Mouse (Mus musculus) megakaryocyte, adult 5-6 weeks (primary cell): Measurements from ENCODE around the gene Rpgrip1l. TPM values are rescaled to one million over a fixed set of nuclear protein-coding genes. Genes with fewer than 3 reads are reported as not detected.

Source experiments
- ATAC-seq: 2 replicates; pipeline ENCODE4 v1.8.0; 2016; ENCODE audit warnings: mild to moderate bottlenecking, inconsistent platforms; ENCODE audit not compliant: poor library complexity, severe bottlenecking
- total RNA-seq, 2 experiments: library from RNA; stranded (forward) in 1 of 2; stranded (reverse) in 1 of 2; fragments of 153-499, 151-499 nt in 1 of 2; fragments of 221-1000, 200-1000 nt in 1 of 2; gene quantifications; 2 replicates each; pipeline versions ENCODE4 v1.2.3 to v1.2.4; 2015 to 2017

Gene Rpgrip1l
- total RNA-seq, 2 experiments from 2014 or later: 3.5 to 3.9 TPM

DNA sequence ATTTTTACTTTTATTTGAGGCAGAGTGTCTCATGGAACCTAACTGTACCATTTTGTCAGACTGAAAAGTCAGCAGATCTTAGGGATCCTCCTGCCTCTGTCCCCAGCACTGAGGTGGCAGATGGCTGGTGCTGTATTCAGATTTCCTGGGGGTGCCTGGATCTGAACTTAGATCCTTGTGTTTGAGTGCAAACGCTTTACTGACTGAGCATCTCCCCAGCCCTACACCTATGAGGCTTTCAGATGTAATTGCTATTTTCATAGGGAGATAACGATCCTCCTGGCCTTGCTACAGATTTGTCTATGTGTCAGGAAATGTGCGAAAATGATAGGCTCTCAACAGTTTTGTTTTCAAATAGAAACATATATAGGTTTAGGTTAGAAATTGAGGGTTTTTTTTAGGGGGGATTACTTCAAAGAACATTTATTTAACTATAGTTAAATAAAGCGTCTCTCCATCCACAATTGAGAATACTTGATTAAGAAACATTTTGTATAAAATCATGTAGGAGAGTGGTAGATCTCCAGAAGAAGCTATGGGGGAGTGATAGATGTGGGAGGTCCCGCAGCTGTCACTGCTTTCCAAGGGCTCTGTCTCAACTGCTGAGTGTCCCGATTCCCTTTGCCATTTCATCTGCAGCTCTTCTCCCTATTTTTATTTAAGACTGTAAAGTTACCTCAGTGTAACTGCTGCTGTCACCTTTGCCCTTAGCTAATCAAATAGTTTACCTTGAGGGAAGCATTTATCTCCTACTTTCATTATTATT lies 25.5 kb upstream of the Rpgrip1l start:
- ATAC-seq: no peak

DNA sequence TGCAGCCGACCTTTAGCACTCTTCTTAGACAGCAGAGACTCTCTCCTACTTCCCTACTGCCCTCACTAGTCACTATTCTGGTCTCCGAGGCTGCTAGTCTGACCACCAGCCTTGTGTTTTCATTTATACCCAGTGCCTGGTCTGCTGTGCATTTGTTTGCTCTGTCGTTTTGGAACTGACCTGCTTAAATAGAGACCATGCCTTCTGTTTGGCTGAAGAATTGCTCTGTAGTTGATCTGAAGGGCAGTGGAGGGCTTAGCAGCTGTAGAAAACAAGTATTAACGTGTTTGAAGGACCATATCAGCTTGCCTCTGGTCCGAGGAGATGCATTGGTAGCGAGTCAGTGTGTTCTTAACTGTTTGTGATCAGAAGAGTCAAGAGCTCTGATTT lies 16.4 kb upstream of the Rpgrip1l start:
- ATAC-seq: no peak

DNA sequence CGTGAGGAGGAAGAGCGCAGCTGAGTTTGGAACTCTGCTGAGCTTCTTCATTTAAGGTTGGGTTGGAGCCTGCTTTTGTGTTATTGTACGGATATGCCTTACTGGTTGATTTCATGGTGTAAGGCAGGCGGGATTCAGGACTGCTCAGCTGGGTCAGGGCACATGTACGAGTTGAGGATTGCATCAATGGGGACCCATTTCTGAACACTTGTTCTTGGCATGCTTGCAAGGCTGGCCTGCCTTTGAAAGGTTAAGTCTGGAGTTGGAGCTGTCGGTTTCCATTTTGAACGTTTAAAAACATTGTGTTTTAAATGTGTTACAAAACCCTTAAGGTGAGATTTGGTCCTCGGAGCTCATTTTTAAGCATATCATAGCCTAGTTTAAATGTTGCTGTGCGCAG lies 16.0 kb upstream of the Rpgrip1l start:
- no peak for ATAC-seq

DNA sequence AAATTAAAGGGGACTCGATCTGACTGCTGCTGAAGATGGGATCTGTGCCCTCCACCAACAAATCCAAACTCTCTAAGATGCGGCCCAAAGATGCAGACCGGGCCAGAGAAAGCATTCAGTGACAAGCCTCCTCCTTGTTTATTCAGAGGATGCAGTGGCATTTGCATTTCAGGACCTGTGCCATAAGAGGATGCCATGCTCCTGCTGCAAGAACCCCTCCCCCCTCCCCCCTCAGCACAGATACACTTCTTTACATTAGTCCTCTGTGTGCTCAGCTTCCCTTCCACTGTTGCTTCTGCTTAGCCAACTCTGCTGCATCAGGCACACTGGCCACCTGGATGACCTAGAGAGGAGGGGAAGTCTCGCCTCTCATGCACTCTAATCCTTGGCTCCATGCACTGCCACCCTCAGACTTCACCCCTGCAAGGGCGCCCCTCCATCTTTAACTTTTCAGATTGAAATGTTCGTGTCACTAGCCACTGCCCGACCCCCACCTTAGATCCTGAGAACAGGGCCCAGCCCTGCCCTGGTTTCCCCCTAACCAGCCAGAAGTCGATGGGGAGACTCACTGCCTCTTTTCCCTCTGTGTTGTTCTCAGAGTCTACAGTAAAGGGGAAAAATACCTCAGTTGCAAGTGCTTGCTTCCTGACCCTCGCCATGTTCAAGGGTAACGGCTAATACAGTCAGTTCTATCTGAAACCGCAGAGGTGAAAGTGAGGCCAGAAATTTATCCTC lies 14.6 kb upstream of the Rpgrip1l start:
- no peak for ATAC-seq

DNA sequence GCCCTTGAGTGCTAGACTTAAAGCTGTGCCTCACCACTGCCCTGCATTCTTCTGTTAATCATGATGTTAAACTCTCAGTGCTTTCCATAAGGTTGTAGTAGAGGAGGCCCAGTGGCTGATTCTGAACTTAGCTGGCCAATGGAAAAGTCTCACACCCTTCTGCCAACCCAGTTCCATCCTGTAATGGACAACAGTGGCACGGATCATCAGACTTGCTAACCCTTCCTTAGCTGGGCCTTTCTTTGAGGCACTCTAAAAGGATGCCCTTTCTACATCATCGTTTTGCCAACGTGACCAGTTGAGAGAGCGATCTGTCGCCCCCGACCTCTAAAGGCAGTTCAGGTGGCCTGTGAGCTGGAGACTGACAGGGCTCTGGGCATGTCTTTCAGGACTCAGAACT lies 13.9 kb upstream of the Rpgrip1l start:
- ATAC-seq: no peak

DNA sequence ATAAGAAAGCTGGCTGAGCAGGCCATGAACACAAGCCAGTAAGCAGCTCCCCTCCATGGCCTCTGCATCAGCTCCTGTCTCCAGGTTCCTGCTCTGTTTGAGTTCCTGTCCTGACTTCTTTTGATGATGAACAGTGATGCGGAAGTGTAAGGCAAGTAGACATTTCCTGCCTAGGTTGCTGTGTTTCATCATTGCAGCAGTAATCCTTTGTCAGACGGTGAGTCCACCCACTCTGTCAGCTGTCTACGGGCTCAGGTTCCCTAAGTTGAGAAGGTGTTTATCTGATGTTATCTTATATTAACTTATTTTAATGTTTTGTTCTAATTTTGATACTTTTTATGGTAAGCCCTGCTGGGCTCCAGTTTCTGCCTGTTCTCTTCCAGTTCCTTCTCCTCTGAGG lies 13.0 kb upstream of the Rpgrip1l start:
- peak; percentile 95 for ATAC-seq

DNA sequence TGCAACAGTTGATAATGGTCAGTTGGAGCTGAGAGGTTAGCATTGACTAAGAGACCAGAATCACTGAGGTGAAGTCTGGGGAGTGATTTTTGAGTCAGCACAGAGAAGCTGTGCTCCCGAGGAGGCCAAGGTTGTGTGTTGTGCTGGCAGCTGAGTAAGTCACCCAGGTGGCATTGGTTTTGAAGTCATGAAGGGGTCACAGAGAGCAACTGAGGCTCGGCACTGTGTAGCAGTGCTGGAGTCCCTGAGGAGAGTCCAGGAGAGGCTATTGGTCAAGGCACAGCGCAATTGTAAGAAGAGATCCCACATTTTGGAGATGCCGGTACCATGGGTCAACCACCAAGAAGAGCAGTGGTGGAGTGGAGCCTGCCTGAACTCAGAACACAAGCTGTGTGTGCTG lies 11.9 kb upstream of the Rpgrip1l start:
- no peak for ATAC-seq

DNA sequence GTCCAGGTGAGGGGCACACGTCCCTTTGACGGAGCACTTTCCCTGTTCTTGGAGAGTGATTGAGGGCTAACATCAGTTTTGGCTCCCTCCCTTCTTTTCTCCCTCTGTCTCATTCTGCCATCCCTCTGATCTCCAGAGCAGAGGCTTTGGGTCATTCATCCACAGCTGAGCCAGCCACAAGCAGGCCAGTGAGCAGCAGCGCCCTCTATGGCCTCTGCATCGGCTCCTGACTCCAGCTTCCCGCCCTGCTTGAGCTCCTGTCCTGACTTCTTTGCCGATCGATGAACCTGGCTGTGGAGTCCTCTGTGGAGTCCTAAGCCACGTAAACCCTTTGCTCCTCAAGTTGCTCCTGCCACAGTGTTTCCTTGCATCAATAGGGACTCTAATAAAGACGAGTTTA lies 11.2 kb upstream of the Rpgrip1l start:
- ATAC-seq: no peak

DNA sequence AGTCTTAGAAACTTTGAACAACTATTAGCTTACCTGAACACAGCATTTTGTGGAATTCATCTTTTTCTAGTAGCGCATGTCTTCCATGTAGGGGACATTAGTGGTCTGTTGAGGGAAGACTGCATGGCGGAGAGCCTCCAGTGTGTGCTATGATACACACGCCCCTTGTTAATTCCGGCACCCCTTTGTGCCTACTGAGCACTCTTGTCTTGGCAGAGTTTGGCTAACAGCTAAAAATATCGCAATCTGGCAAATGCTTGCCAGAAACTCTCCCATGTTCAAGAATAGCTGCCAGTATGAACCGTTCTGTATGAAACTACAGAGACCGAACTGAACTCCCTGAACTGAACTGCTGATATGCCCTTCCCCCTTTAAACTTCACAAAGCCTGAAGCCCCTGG lies 10.4 kb upstream of the Rpgrip1l start:
- no peak for ATAC-seq

DNA sequence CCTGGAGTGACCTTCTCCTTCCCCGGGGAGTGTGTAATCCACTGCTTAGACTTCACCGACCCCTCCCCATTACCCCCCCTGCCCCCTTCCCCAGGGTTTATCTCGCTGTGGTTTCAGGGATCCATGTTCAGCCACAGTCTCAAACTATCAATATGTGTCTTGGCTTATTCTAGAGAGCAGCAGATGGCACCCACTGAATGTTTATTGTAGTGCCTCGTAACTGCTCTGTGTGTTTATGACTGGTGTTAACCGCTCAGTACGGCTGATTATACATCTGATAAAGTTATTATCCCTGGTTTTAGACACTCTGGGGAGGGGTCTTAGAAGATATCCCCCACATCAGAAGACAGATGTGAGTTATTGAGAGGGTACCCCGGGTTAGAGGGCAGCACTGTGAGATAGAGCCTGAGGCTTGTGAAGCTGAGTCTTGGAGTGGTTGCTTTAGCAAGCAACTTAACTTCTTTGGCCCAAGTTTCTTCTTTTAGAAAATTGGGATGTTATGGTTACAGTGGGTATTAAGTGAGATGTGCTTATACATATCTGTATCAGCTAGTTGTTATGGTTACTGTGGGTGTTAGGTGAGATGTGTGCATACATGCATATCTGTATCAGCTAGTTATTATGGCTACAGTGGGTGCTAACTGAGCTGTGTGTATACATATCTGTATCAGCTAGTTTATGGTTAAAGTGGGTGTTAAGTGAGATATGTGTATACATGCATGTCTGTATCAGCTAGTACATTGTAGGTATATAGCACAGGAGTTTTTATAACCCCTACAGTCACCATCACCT lies 6.1 kb upstream of the Rpgrip1l start:
- no peak for ATAC-seq

DNA sequence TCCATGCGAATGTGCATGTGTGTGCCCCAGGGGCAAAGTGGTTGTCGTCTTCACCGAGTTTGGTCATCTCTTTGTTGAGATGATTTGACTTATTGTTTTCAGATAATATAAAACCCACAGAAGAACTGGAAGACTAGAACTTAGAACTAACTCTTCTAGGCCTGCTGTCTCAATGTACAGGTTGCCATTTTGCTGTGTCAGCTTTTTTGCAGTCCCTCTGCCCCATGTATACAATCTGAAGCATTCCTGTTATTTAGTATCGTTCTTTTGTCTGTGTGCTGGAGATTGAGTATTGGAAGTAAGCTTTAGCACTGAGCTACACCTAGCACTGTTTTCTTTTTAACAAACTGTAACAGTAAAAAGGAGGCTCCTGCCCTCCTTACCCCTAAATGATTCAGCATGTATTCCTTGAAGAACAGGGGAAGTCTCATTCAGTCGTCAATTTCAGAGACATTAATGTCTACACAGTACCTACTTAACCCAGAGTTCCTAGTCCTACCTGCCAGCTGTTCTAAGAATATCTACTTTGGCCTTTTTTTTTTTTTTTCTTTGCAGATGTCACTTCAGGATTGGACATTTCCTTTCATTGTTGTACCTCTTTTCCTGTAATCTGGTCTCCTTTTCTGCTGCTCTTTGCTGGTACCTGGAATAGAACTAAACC lies 4.6 kb upstream of the Rpgrip1l start:
- ATAC-seq: no peak

DNA sequence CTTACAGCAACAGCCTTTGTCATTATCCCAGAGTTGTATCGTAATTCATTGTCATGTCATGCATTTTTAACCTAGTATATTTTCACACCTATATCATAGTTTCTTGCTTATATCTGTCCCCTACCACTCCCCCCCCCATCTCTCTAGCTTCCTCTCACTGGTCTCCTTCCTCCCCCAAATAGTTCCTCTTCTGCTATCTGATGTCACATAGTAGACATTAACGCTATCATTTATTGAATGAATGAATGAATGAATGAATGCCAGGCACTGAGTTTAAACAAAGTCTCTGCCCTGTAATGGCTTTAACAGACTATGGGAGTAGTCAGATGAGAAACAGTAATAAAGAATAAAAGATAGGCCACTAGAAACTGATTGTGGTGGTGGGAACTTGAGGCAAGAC lies 720 bp downstream of the Rpgrip1l start:
- ATAC-seq: peak; percentile 38

DNA sequence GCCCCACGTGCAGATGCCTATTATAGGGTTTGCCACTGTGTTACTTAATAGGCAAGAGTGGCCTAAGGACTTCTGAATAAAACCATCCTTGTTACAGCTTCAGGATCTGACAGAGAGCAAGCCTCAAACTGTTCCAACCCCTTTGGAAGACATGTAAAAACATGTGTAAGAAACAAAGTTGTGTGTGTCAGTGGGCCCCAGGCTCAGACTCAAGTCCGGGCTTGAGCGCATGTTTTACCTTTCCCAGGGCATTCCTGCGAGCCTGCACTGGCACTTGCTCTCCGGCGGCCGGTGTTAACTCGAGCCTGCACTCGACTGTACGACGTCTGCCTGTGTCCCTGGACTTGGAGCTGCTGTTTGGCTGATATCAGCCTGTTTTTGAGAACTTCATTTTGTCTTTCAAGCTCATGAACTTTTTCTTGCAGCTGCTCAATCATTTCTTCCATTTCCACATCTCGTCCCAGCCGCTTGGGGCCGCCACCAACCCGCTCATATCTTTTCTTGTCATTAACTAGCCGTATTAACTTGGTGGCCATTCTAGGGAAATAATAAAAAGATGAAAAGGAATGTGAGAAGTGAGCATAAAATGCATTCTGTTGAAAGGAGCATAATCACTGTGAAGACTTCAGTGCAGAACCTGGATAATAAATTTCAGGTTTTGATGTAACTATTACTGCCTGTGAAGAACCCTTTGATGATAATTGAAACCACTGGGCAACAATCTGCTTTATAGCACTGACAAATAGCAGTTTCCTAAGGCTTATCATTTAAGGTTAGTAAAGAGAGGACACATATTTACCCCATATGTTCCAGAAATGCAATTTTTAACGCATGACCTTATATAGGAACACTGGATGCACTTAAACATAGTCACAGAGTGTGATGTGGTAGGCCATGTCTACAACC lies 8.3 kb downstream of the Rpgrip1l start:
- no peak for ATAC-seq

DNA sequence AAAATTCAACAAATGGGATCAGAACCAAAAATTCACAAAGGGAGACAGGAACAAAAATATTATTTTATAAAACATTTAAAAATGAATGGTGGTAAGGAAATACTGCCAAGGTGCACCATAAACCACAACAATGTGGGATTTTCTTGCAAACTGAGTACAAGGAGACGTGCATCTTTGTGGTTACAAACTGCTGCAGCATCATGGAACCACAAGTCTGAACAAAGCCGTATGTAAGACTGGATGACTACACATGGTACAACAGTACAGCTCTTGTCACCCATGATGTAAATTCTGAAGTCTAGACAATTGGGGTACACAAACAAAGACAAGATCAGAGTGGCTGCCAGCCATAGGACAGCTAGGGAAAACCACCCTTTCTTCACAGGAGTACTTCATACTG lies 14.4 kb downstream of the Rpgrip1l start:
- ATAC-seq: no peak

DNA sequence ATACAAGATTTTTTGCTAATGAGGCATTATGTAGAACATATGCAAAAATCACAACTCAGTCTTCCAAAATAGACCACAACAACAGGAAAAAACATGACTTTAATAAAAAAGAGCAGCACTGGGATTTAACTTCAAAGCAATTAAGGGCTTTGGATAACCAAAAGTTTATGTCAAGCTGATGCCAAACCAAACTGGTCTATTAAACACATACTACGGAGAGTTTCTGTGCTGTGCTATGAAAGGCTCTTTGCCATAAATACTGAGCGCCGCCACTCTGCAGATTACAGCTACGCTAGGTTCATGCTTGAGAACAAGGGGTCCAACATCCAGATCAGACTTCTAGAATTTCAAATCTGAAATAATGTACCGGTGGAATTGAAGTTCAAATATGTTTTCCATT lies 17.3 kb downstream of the Rpgrip1l start:
- ATAC-seq: no peak

DNA sequence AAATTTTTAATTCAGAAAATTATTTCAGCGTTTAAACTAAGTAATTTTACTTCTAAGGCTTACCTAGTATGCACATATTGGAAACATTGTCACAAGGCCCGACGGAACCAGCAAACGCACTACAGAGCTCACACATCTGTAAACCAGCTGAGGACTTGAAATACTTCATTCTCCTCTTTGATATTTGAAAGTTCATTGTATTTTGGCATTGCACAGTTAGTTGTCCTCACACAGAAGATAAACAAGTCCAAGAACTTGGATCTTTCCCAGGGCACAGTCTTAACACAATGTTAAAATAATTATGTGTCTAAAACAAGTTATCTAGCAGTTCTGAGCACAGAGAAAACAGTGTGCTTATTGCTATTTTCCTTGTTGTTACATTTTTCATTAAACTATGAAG lies 22.5 kb downstream of the Rpgrip1l start:
- ATAC-seq: no peak

DNA sequence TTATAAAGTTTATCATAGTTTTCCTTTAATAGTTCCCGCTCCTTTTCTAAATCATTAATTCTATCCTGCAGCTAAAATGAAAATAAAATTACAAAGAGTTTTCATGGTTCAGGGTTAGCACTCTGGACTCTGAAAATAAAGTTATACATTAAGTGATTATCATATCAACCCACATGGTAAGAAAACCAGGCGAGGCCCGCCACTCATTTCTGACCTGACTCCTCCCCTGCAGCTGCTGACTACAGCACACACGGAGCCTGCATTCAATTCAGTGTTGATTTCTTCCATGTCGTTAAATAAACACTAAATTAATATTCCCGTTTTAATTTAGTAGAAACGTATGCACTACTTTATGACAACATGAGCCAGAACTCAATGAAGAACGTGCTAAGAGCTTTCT lies 26.8 kb downstream of the Rpgrip1l start:
- no peak for ATAC-seq

DNA sequence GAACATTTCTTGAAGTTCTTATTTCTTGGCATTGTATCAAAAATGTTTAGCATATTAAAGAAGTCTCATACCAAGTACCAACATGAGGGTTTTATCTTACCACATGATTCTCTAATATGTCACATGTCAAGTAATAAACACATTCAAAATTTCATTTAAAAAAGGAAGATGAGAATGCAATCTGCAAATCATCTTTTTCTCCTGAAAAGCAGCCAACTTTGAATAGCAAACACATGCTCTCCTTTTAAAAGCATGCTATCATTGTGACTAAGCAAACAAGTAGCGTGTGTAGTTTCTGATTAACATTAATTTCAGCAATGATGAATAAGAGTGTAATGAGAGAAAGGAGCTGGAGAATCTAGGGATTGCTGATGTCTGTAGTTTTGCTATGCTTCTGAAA lies 29.2 kb downstream of the Rpgrip1l start:
- no peak for ATAC-seq

DNA sequence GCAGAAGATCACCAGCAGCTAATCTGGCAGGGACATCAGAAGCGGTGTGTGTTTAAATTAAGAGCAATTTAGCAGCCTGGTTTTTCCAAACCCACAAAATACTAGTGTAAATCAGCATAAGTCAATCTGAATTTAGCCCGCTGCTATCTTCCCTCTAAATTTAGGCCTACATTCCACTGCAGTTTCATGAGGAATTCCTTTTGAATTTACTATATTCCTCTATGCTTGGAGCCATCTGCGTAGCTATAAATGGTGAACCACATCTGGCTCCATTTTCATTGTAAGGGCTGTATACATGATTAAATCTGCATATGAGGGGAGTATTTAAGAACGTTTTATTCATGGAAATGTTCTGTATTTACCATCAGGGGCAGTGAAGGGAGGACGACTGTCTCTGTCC lies 30.4 kb downstream of the Rpgrip1l start:
- no peak for ATAC-seq

DNA sequence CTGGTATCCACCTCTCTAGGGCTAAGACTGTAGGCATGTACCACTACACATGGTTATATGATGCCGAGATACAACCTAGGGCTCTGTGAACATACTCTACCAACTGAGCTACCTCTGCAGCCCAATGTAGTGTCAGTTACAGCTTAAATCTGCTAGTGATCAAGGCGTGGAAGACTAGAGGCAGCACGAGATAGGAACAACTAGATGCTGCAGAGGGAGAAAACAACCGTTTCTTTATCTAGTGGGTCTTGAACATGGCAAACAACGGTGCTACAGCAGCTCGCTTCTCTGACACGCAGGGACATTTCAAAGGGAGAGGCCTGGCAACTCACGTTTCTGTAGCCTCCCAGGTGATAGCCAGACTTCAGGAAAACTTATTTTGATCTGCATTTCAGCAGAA lies 31.5 kb downstream of the Rpgrip1l start:
- ATAC-seq: no peak
